Mouse (Mus musculus): Measurements from ENCODE around the gene Gmppb.

Gene Gmppb

DNA sequence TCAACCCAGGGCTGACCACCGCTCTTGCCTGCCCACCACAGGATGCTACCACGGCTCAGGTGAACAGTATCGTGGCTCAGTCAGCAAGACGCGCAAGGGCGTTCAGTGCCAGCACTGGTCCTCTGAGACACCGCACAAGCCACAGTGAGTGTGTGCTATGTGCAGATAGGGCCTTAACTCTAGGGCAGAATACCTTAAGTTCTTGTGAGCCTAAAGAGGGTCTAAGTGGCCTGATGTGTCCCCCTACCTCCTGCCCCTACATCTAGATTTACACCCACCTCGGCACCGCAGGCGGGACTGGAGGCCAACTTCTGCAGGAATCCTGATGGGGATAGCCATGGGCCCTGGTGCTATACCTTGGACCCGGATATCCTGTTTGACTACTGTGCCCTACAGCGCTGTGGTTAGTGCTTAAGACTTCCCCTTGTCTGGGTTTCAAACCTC, 34.0 kb downstream of the Gmppb start, which contains the start of gene Rnf123:
TSS of gene Rnf123 (minus strand) at position 359 of the 444 bp plus-strand sequence.
- no peak for DNase-seq

DNA sequence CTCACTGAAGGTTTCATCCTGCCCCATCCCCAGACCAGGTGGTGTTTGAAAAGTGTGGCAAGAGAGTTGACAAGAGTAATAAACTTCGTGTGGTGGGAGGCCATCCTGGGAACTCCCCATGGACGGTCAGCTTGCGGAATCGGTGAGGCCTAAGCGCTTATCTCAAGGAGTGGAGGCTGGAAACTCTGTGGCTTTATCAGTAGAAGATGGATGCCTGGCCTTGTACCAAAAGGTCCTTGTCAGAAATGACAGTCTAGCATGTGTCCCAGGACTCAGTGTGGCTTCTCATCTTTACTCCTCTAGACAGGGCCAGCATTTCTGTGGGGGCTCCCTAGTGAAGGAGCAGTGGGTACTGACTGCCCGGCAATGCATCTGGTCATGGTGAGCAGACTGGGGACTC, 34.5 kb downstream of the Gmppb start:
- DNase-seq, result no peak

DNA sequence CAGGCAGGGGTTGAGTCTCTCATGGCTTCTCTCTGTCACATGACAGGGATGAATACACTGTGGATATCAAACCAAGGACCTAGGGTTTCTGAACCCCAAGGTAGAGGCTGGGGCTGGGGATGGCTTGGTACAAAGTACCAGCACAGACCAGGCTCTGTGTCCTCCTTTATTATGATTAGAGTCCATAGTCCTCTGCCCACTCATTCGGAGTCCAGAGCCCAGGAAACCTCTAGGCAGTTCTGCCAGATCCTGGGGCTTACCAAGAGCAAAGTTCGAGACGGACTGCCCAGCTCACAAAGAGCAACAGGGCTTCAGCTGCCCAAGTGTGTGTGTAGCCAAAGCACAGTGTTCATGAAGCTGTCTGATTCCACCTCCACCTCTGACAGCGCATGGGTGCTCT, 36.2 kb downstream of the Gmppb start:
- no peak for DNase-seq

- no peak for DNase-seq
These were observed 41.6 kb downstream of the Gmppb start for GRCm38 (mm10) chr9:108090611-108091120.

- DNase-seq, result no peak
These were observed 44.5 kb downstream of the Gmppb start for GRCm38 (mm10) chr9:108093586-108093985.

GRCm38 (mm10) chr9:108094184-108094941, 45.3 kb downstream of the Gmppb start, which contains the start of gene Apeh:
Apeh (minus strand) TSS chr9:108094606.
- DNase-seq, result peak; percentile 97

GRCm38 (mm10) chr9:108094998-108095411, 46.0 kb downstream of the Gmppb start:
- DNase-seq, result peak; percentile 19

DNA sequence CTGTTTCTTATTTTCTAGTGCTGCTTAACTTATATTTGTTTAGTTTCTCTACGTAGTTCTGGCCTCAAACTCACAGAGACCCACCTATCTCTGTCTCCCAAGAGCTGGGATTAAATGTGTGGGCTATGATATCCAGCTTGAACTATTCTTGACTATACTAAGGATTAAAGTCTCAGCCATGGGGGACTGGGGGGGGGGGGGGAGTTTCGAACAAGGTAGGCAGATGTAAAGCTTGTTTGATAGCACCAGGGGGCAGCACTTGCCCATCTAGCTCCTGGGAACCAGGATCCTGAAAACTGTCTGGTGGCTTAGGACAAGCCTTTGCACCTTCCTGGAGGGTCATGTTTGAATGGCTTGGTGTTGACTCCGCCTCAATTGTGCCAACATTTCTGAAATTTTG, 46.5 kb downstream of the Gmppb start:
- DNase-seq, result peak; percentile 76

DNA sequence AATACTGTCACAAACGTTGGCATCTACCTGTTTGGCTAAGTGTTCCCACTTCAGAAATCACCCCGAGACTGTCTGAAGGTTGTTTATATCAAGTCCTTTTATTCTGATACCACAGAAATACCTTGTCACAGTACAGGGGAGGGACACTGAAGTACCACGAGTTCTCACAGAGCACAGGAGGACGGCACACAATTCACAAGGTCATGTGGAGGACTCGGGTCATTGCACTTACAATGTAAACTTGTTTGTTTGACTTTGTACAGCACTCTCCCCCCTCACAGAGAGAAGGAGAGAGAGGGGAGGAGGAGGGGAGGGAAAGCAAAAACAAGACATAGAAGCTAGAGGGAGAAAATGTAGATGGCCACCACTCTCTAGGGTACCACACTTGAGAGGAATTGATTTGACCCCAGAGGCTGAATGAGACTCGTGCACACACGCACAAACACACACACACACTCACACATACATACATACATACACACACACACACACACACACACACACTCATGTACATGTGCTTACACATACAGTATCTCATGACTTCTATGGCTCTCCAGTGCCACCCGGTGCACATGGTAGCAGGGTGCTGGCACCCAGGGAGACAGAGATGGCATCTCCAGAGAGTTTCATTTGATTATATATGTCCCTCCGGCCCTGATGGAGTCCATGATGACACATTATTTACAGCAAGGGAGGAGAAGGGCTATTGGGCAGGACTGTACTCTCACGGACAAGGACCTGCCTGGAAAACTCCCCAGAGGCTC, 47.1 kb downstream of the Gmppb start:
- DNase-seq, result no peak

GRCm38 (mm10) chr9:108099619-108100018, 50.6 kb downstream of the Gmppb start:
- no peak for DNase-seq
